Mouse (Mus musculus) left cerebral cortex, postnatal 10 days (tissue): ENCODE measurements around the gene Clmp. TPM values are rescaled to one million over a fixed set of nuclear protein-coding genes. Genes with fewer than 3 reads are reported as not detected.
"Not testable (repeated sequence)": the region's sequence is repeated elsewhere in the genome, so short reads cannot be mapped to it uniquely, and the experiment has no call there.

ENCODE experiments used
- DNase-seq, 2 experiments: peaks; one replicate each; pipeline ENCODE4 v3.0.0; 2021 to 2022; ENCODE audit warnings: low spot score in 2 of 2, mixed read lengths in 1 of 2; ENCODE audit errors: extremely low spot score in 1 of 2
- intact Hi-C: fragments of 180-260 bp; cut with DNase I; formaldehyde crosslinking; loops from one replicate; pipeline ENCODE4 v1.15.1; 2025
- total RNA-seq, 2 experiments: library from RNA; stranded (reverse); gene quantifications; 2 replicates each; pipeline ENCODE4 v1.2.3; 2021

Clmp gene
- total RNA-seq, 2 experiments from 2014 or later, result 50.0 to 59.1 TPM

DNA sequence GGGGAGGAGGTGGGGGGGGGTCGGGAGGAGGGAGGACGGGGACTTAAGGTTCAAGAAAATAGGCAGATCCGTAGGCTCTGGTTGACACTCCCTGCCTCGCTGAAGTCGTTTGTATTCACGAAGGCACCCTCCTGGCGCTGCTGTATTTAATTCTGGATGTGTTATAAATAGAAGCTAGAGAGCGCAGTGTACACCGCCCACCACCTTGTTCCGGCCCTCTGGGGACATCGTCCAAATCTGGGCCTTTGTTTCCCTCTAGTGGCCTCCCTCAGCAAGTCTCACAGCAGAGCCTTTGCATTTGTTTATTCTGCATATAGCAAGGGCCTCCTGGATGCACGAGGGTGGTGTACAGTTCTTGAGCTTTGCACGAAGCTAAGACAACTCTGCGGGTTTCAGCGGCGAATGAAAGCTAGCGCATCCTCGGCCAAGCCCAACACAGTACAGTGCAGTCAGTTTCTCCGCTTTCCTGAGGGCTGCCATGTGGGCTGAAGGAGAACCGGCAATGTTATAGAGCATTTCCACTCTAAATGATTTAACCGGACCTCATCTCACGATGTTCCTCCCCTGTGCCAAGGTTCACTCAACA lies 72.0 kb downstream of the Clmp start:
- intact Hi-C loops, result loop anchor here (2.0 to 5.0 kb wide), 2 partner anchors 43 to 340 kb away; partner anchors contain the start of gene Hspa8

GRCm38 (mm10) chr9:40762354-40762753 lies 76.6 kb downstream of the Clmp start:
- intact Hi-C loops, result no loop called here
- DNase-seq, result no peak

More for the DNA sequence above, 72.0 kb downstream of the Clmp start:
- peak; percentile 86 to 89 for DNase-seq

GRCm38 (mm10) chr9:40764887-40765580 lies 79.3 kb downstream of the Clmp start:
- no peak for DNase-seq
- intact Hi-C loops, result no loop called here

DNA sequence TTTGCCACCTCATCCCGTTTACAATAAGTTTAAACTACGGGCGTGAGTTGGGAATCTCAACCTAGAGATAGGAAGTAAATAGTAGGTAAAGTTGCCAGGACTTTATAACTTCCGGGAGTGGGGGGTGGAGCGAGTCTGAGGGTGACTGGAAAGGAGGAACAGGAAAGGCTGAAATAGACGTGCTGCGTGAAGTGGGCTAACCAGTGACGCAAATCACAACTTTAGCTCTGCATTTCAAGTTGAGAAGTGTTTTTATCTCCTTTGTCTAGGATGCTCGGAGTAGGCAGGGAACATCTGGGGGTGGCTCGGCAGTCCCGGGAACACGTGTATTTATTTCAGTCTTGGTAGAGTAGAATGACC lies 79.8 kb downstream of the Clmp start:
- intact Hi-C loops, result no loop called here
- DNase-seq, result no peak

DNA sequence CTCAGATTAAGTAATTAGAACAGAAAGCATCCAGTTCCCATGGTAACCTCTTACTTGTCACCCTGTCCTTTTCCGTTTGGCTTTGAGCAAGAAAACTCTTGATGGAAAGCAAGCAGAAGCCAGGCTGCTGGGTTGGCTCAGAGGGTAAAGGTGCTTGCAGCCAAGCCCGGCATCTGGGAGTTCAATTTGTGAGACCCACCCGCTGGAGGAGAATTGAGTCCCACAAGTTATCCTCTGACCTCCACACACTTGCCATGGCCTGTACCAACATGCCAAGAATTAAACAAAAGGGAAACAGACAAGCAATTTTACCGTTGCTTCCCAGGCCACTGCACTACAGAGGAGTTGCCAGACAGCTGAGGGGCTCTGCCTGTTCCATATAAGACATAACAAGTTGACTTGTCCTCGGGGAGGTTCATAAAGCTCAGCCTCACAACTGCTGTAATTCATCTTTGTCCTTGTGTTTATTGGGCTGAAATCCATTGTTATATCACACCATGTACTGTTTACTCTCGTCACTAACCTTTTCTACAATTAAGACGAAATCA lies 80.4 kb downstream of the Clmp start:
- no peak for DNase-seq
- intact Hi-C loops, result no loop called here

DNA sequence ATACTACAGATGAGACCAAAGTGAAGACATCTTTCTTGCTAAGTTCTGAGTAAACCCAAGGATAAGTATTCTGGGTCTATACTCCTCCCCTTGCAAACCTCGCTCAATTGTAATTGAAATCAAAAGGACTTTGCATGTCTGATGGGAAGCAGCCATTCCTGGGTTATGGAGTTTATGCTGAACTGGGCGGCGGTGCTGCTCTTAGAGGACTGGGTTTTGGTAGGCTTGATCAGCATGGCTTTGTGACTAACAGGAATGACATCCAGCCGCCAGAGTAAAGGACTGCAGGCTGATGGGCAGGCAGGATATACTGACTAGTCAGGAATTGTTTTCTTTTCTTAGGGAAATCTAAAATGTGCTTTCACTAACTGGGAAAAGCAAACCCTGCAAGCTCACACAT lies 82.2 kb downstream of the Clmp start:
- intact Hi-C loops, result no loop called here
- no peak for DNase-seq

DNA sequence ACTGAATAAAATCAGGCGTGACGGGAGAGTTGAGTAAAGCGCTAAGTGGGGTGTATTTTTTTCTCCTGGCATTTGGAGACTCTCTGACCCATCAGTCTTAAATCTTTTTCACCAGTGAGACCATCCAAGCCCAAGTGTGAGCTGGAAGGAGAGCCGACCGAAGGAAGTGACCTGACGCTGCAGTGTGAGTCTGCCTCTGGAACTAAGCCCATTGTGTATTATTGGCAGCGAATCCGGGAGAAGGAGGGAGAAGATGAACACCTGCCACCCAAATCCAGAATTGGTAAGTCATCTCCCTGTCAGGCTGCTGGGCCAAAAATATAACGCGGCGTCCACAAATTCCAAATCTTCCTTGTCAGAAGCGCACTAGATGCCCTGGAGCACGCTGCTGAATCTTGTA lies 86.5 kb downstream of the Clmp start:
- intact Hi-C loops, result no loop called here
- no peak for DNase-seq

- DNase-seq, intact Hi-C loops: not testable (repeated sequence)
Measured at GRCm38 (mm10) chr9:40773142-40773541, 87.4 kb downstream of the Clmp start.

DNA sequence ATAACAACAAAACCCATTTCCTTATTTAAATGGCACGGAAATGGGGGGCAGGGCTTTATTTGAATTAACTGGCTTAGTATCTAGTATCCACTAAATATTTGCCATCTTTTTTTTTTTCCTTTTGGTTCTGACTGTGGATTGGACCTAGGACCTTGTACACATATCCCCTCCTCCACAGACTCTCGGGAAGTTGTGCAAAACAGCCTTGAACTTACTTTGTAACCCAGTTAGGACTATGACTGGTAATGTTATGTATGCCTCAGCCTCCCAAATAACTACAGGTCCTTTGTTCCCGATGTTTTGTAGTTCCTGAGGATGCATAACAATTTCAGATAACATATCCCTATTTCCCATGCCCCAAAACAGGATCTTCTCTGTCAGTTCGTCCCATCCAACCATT lies 88.1 kb downstream of the Clmp start:
- no peak for DNase-seq
- intact Hi-C loops, result no loop called here

- no peak for DNase-seq
- intact Hi-C loops, result no loop called here
Measured at GRCm38 (mm10) chr9:40776044-40776443, 90.3 kb downstream of the Clmp start.

DNA sequence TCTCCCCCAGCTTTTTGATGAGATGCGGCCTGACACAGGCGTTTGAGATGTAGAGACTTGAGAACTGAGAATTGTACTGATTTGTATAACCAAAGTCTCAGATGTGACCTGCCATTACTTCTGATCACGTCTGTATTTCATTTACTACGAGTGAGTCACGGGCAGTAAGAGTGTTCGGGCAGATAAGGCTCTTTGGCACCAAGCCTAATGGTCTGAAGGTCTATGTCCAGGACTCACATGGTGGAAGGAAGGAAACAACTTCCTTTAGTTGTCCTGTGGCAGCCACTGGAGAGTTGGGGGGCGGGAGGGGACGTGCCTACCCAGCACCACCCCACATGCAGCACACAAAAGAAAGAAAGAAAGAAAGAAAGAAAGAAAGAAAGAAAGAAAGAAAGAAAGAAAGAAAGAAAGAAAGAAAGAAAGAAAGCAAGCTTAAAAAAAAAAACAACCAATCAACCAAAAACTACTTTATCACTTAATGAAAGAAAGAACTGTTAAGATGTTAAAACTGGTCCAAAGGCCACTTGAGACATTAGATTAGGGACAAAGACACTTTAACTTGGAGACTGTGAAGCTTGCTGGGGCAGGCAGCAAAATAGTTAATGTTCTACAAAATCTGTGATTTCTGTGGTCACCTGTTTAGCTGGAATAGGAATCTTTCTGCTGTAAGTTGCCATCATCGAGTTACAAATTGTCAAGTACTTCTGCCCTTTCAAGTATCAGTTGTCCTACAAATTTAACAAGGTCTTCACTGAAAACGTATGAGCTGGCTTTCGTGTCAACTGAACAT lies 90.9 kb downstream of the Clmp start:
- DNase-seq, result no peak
- intact Hi-C loops, result no loop called here

GRCm38 (mm10) chr9:40780111-40780510 lies 94.3 kb downstream of the Clmp start:
- no peak for DNase-seq
- intact Hi-C loops, result no loop called here

- intact Hi-C loops, result no loop called here
- DNase-seq, result no peak
Measured at GRCm38 (mm10) chr9:40780892-40781725, 95.3 kb downstream of the Clmp start.

DNA sequence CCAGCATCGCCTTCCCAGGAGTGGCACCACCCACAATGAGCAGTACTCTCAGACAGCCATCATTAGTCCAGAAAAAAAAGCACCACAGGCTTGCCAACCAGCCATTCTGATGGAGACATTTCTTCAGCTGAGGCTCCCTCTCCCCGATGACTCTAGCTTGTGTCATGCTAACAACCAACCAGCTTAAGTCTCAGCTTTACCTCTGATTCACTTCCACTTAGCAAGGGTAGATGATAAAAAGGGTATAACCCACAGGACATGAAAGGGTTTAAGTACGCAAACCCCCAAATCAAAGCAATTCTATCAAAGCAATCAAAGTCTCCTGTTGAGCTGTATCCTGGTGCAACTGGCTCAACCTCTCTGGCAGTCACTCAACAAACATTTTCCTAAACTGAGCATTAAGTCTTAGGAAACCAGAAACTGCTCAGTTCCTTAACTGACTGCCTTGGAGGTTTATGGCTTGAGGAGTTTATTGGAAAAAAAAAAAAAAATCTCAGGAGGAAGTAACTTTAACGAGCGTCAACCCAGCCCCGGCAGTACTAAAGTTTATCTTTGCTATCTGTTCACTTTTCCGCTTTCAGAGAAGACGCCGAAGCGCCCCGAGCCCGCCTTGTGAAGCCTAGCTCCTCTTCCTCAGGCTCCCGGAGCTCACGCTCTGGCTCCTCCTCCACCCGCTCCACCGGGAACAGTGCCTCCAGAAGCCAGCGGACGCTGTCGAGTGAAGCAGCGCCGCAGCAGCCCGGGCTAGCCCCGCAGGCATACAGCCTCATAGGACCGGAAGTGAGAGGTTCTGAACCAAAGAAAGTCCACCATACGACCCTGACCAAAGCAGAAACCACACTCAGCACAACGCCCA lies 96.2 kb downstream of the Clmp start:
- peak in 1 of 2 experiments; percentile 72 for DNase-seq

GRCm38 (mm10) chr9:40783641-40784373 lies 98.0 kb downstream of the Clmp start:
- intact Hi-C loops, result no loop called here
- peak in 1 of 2 experiments; percentile 83 for DNase-seq

More for the DNA sequence above, 96.2 kb downstream of the Clmp start:
- intact Hi-C loops, result no loop called here

DNA sequence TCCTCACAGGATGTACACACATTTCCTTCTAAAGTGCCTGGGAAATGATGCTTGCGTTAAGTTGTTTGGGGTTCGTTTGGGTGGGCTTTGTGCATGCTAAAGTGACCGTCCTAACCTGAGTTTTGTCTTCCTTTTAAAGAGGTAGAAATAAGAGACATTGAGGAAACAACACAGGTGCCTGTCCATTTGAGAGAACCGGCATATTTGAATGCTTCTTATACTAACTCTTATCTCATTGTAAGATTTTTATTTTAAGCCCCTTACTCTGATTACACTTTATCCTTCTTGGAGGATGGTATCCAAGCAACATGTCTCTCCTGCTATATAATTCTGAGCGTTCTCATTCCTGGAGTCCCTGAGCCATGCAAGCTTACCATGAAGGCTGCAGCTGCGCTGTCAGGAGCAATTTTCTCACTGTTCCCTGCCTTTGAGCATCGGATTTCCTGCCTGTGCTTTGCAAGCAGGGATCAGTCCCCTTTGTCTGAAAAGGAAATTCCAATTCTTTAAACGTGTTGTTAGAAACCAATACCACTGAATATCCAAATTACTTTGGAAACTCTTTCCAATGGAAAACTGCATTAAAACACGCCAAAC lies 98.7 kb downstream of the Clmp start:
- intact Hi-C loops, result no loop called here
- no peak for DNase-seq

DNA sequence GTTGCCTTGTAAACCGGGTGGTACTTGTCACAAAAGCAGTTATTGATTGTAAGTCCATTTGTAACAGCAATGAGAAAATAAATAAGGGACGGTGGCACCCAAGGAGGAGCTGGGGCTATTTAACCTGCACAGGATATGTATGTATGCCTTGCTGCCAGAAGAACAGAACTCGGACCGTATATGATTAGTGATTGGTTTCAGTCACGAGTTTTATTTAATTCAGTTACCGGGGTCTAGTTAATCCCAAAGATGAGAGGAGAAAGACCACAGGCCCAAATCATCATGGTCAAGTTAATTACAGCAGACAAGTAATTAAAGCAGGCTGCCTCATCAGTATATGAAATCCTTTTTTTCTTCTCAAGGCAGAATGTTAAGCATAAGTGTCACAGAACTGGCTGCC lies 99.7 kb downstream of the Clmp start:
- no peak for DNase-seq
- intact Hi-C loops, result no loop called here
